Mouse (Mus musculus): Measurements from ENCODE around the gene Grhl1.

GRCm38 (mm10) chr12:24627215-24627614, 55.1 kb downstream of the Grhl1 start:
- no peak for TF ChIP-seq POLR2A (IDR thresholded peaks at IDR 0.05; ENCODE audit: control insufficient read depth, extremely low read depth, insufficient read depth, low read length, poor library complexity)
- no peak for TF ChIP-seq CTCF (IDR thresholded peaks at IDR 0.05; ENCODE audit: borderline replicate concordance, control insufficient read depth, extremely low read depth, insufficient read depth, low read length, poor library complexity)
